Mouse (Mus musculus) neural tube, embryonic 15.5 days (tissue): ENCODE measurements at regions not wholly inside any gene's neighbourhood (a gene's known extent, or its start where the extent isn't known, plus 50 kb on each side); places are given as distances from the start of the nearest gene placed in this dataset.
A peak's percentile ranks its signal among the peaks of the same experiment; 100 is the strongest.

ENCODE experiments used
- ATAC-seq: fragments of 200-750 bp; cut with Nextera tagmentation; 2 replicates; pipeline ENCODE4 v1.8.0; 2017; ENCODE audit warnings: mild to moderate bottlenecking, moderate TSS enrichment, moderate library complexity; ENCODE audit not compliant: low FRiP score
- H3K27ac ChIP-seq: fragments of 300-500 bp; sonication (generic); replicated peaks from 2 replicates; pipeline ENCODE4 v1.5.1; 2015; ENCODE audit warnings: mild to moderate bottlenecking, inconsistent platforms
- H3K27me3 ChIP-seq: fragments of 300-500 bp; sonication (generic); replicated peaks from 2 replicates; pipeline ENCODE4 v1.6.1; 2015; ENCODE audit warnings: inconsistent platforms
- H3K36me3 ChIP-seq: fragments of 300-500 bp; sonication (generic); 2 replicates; pipeline ENCODE4 v1.6.1; 2015; ENCODE audit warnings: inconsistent platforms
- H3K4me1 ChIP-seq: fragments of 300-500 bp; sonication (generic); 2 replicates; pipeline ENCODE4 v1.6.1; 2015; ENCODE audit warnings: inconsistent platforms
- H3K4me2 ChIP-seq: fragments of 300-500 bp; sonication (generic); 2 replicates; pipeline ENCODE4 v1.6.1; 2015; ENCODE audit warnings: inconsistent platforms, mild to moderate bottlenecking, moderate library complexity
- H3K4me3 ChIP-seq: fragments of 300-500 bp; sonication (generic); replicated peaks from 2 replicates; pipeline ENCODE4 v1.5.1; 2015; ENCODE audit warnings: mild to moderate bottlenecking, inconsistent platforms
- H3K9ac ChIP-seq: fragments of 300-500 bp; sonication (generic); replicated peaks from 2 replicates; pipeline ENCODE4 v1.6.1; 2015; ENCODE audit warnings: mild to moderate bottlenecking, inconsistent platforms
- H3K9me3 ChIP-seq: fragments of 300-500 bp; sonication (generic); replicated peaks from 2 replicates; pipeline ENCODE4 v1.6.1; 2016; ENCODE audit warnings: inconsistent platforms
- WGBS: fragments of 180-500 bp; shearing (Covaris S2); methylation state at CpG from one replicate; pipeline ENCODE4 v1.1.7; 2015; ENCODE audit warnings: mixed read lengths; 5-methylcytosine and 5-hydroxymethylcytosine counted together

- 0 out of 2 replicates have a peak, but pooled peaks cover 3% of the 10 kb centered on the region for H3K36me3 ChIP-seq
- ATAC-seq, result no peak
- H3K4me1 ChIP-seq, result peaks cover 25% of the 10 kb centered on the region
- 63% methylated on average over 5 of the region's 5 CpGs for WGBS
- H3K27me3 ChIP-seq, result peaks cover 21% of the 10 kb centered on the region
- no peak overlapping the region for H3K4me2 ChIP-seq
- no peaks in the 10 kb centered on the region for H3K9me3 ChIP-seq
- no peak overlapping the region for H3K27ac ChIP-seq
- no peak overlapping the region for H3K4me3 ChIP-seq
- no peak overlapping the region for H3K9ac ChIP-seq
These were observed 73.0 kb upstream of the Ppara start for GRCm38 (mm10) chr15:85661771-85662170.

GRCm38 (mm10) chr15:85662271-85662670 is 72.5 kb upstream of the Ppara start:
- no peak overlapping the region; the same call in 1 of the 2 replicates for H3K27ac ChIP-seq
- peaks cover 21% of the 10 kb centered on the region for H3K27me3 ChIP-seq
- no peak overlapping the region for H3K4me3 ChIP-seq
- H3K4me1 ChIP-seq, result peaks cover 25% of the 10 kb centered on the region
- H3K36me3 ChIP-seq, result 0 out of 2 replicates have a peak, but pooled peaks cover 3% of the 10 kb centered on the region
- H3K4me2 ChIP-seq, result no peak overlapping the region
- H3K9me3 ChIP-seq, result no peaks in the 10 kb centered on the region
- no peak overlapping the region for H3K9ac ChIP-seq
- WGBS, result 84% methylated on average over 8 of the region's 8 CpGs
- no peak for ATAC-seq

- Histone ChIP-seq H3K4me1 (peaks cover 25% of the 10 kb centered on the region), H3K4me3 (no peak overlapping the region), H3K4me2 (no peak overlapping the region), H3K36me3 (0 out of 2 replicates have a peak, but pooled peaks cover 3% of the 10 kb centered on the region), H3K9ac (no peak overlapping the region), H3K27me3 (peaks cover 21% of the 10 kb centered on the region), H3K27ac (no peak overlapping the region), H3K9me3 (no peaks in the 10 kb centered on the region)
- no peak for ATAC-seq
- 83% methylated on average over 4 of the region's 4 CpGs for WGBS
These were observed 72.1 kb upstream of the Ppara start for GRCm38 (mm10) chr15:85662673-85663072.

GRCm38 (mm10) chr15:85663757-85664431 is 70.9 kb upstream of the Ppara start:
- Histone ChIP-seq H3K9ac (no peak overlapping the region; the same call in 1 of the 2 replicates), H3K27me3 (peaks cover 21% of the 10 kb centered on the region), H3K9me3 (no peaks in the 10 kb centered on the region), H3K36me3 (0 out of 2 replicates have a peak, but pooled peaks cover 3% of the 10 kb centered on the region), H3K4me1 (peaks cover 33% of the 10 kb centered on the region), H3K4me2 (no peak overlapping the region), H3K27ac (peak overlapping the region; percentile 20; the same call in 1 of the 2 replicates), H3K4me3 (no peak overlapping the region)
- WGBS, result 86% methylated on average over 17 of the region's 17 CpGs
- ATAC-seq, result no peak

- H3K4me1 ChIP-seq, result peaks cover 39% of the 10 kb centered on the region
- no peak overlapping the region for H3K4me3 ChIP-seq
- WGBS, result 70% methylated on average over 10 of the region's 10 CpGs
- no peak overlapping the region for H3K4me2 ChIP-seq
- 0 out of 2 replicates have a peak, but pooled peaks cover 3% of the 10 kb centered on the region for H3K36me3 ChIP-seq
- H3K27me3 ChIP-seq, result peaks cover 21% of the 10 kb centered on the region
- no peak overlapping the region; the same call in 1 of the 2 replicates for H3K9ac ChIP-seq
- no peak for ATAC-seq
- peak overlapping the region; percentile 20; the same call in 1 of the 2 replicates for H3K27ac ChIP-seq
- no peaks in the 10 kb centered on the region for H3K9me3 ChIP-seq
These were observed 70.4 kb upstream of the Ppara start for GRCm38 (mm10) chr15:85664432-85664828.

- peak overlapping the region; percentile 48; the same call in 1 of the 2 replicates for H3K27ac ChIP-seq
- H3K9me3 ChIP-seq, result no peaks in the 10 kb centered on the region
- peaks cover 45% of the 10 kb centered on the region for H3K4me1 ChIP-seq
These were observed 69.5 kb upstream of the Ppara start for GRCm38 (mm10) chr15:85665181-85665821.

GRCm38 (mm10) chr15:85666496-85666895 is 68.3 kb upstream of the Ppara start:
- Histone ChIP-seq H3K9me3 (no peaks in the 10 kb centered on the region), H3K36me3 (0 out of 2 replicates have a peak, but pooled peaks cover under 1% of the 10 kb centered on the region), H3K4me2 (peak overlapping the region; percentile 43), H3K9ac (peak overlapping the region; percentile 17), H3K27ac (peak overlapping the region; percentile 80), H3K27me3 (peaks cover 11% of the 10 kb centered on the region), H3K4me3 (peak overlapping the region; percentile 14; the same call in 1 of the 2 replicates), H3K4me1 (peaks cover 35% of the 10 kb centered on the region)
- 47% methylated on average over 9 of the region's 9 CpGs for WGBS
- no peak for ATAC-seq

More at GRCm38 (mm10) chr15:85665181-85665821, 69.5 kb upstream of the Ppara start:
- no peak for ATAC-seq
- Histone ChIP-seq H3K9ac (no peak overlapping the region), H3K4me2 (peak overlapping the region; percentile 9), H3K4me3 (no peak overlapping the region), H3K27me3 (peaks cover 21% of the 10 kb centered on the region), H3K36me3 (0 out of 2 replicates have a peak, but pooled peaks cover 3% of the 10 kb centered on the region)
- WGBS, result 72% methylated on average over 12 of the region's 12 CpGs

GRCm38 (mm10) chr15:85667381-85667791 is 67.4 kb upstream of the Ppara start:
- peak overlapping the region; percentile 45 for H3K4me2 ChIP-seq
- no peaks in the 10 kb centered on the region for H3K9me3 ChIP-seq
- H3K27ac ChIP-seq, result peak overlapping the region; percentile 100
- no peaks in the 10 kb centered on the region for H3K36me3 ChIP-seq
- no peak for ATAC-seq
- H3K4me1 ChIP-seq, result peaks cover 35% of the 10 kb centered on the region
- WGBS, result 20% methylated on average over 12 of the region's 12 CpGs
- peaks cover 6% of the 10 kb centered on the region; the same call in 1 of the 2 replicates for H3K27me3 ChIP-seq
- peak overlapping the region; percentile 21 for H3K9ac ChIP-seq
- H3K4me3 ChIP-seq, result peak overlapping the region; percentile 19

GRCm38 (mm10) chr15:85667906-85668590 is 66.7 kb upstream of the Ppara start:
- Histone ChIP-seq H3K27me3 (0 out of 2 replicates have a peak, but pooled peaks cover 3% of the 10 kb centered on the region), H3K27ac (peak overlapping the region; percentile 100), H3K4me1 (peaks cover 35% of the 10 kb centered on the region), H3K36me3 (no peaks in the 10 kb centered on the region), H3K4me3 (no peak overlapping the region), H3K9me3 (no peaks in the 10 kb centered on the region), H3K9ac (peak overlapping the region; percentile 21), H3K4me2 (peak overlapping the region; percentile 87)
- 37% methylated on average over 7 of the region's 7 CpGs for WGBS
- ATAC-seq, result no peak

- peak overlapping the region; percentile 93 for H3K9ac ChIP-seq
- no peaks in the 10 kb centered on the region for H3K36me3 ChIP-seq
- no peak for ATAC-seq
- WGBS, result 36% methylated on average over 9 of the region's 9 CpGs
- H3K4me2 ChIP-seq, result peak overlapping the region; percentile 87
- peaks cover 42% of the 10 kb centered on the region for H3K4me1 ChIP-seq
- H3K9me3 ChIP-seq, result no peaks in the 10 kb centered on the region
- H3K4me3 ChIP-seq, result peak overlapping the region; percentile 82
- 0 out of 2 replicates have a peak, but pooled peaks cover 3% of the 10 kb centered on the region for H3K27me3 ChIP-seq
- H3K27ac ChIP-seq, result peak overlapping the region; percentile 100
These were observed 65.7 kb upstream of the Ppara start for GRCm38 (mm10) chr15:85668871-85669651.
